11 mouse cellular contexts compared by ENCODE assay signal in the genomic region with DNA sequence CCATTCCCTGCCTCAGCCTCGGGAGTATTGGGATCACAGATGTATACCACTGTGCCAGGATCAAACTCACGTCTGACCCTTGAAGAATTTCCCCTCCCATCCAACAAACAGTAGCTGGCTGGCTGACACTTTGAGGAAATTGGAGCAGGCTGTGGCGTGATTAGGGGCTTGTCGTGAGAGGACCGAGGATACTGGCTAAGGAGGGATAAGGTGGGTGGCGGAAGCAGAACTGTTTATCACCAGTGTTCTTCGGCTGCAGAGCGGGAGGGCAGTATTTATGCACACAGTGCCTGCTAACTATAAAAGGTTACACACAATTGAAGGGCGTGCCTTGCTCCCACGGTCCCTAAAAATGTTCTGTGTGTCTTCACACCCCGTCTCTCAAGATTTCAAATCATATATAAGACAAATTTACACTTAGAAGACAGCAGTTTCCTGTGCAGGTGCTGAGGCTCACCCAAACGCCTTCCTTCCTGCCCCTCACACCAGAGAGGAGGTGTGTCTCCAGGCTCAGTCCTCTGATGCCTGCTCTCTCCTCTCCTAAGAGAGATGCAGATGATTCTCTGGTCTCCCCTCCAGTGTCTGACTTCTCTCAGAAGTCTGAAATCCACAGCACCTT. TPM values are rescaled to one million over a fixed set of nuclear protein-coding genes. Genes with fewer than 3 reads are reported as not detected.
DNase-seq lines count a peak whose midpoint lies in the region; ATAC-seq and TF ChIP-seq lines count a peak whose summit lies in the region.
"Had no signal": no experiment of that assay in that cellular context is flagged by ENCODE, and none has a peak within 500 bp of the region (broad histone marks: within the 10 kb centered on the region; RNA-seq: fewer than 3 reads in every experiment).

No protein-coding gene starts in this region.

- H3K4me1 ChIP-seq in heart, adult 2 months (ENCODE audit: control insufficient read depth, insufficient read depth, low read length): peaks cover 10% of the 10 kb centered on the region

- no peak for TF ChIP-seq EP300 in heart, adult 2 months (IDR thresholded peaks at IDR 0.05; ENCODE audit: insufficient read depth, low read depth, low read length)

- no peaks in the 10 kb centered on the region for H3K27me3 ChIP-seq in heart, adult 2 months (ENCODE audit: control insufficient read depth, insufficient read depth, low read length)

- no peak overlapping the region for H3K9ac ChIP-seq in heart, adult 2 months (ENCODE audit: low read depth, low read length)

- H3K27ac ChIP-seq in heart, adult 2 months: peak overlapping the region; percentile 73
- H3K27ac ChIP-seq in layer of hippocampus, adult 2 months: no peak overlapping the region

- H3K79me2 ChIP-seq in heart, adult 2 months (replicated peaks; ENCODE audit: control insufficient read depth, insufficient read depth, low read length): no peaks in the 10 kb centered on the region

- intact Hi-C loops in heart, adult 2 months (cut with DNase I): no loop called here

- TF ChIP-seq CTCF in heart, adult 2 months (IDR thresholded peaks at IDR 0.05): no peak
- TF ChIP-seq CTCF in layer of hippocampus, adult 2 months (conservative IDR thresholded peaks at IDR 0.05): no peak

- no peaks in the 10 kb centered on the region for H3K36me3 ChIP-seq in heart, adult 2 months (ENCODE audit: control insufficient read depth, insufficient read depth, low read length)

- peak; percentile 64 for ATAC-seq in inflammation-experienced regulatory T-cells, adult 6 months

- 20% methylated on average over 12 of the region's 12 CpGs for WGBS in heart, adult 2 months

- DNase-seq in heart, adult 2 months: peak; percentile 25 to 30
- no peak for DNase-seq in heart, adult 18-20 months
- peak; percentile 33 for DNase-seq in A20 (ENCODE audit: low read depth, low spot score)
- peak; percentile 21 to 42 for DNase-seq in lung, postnatal 4 days
- DNase-seq in layer of hippocampus, adult 2 months (ENCODE audit: low spot score in 2 of 2): no peak
- DNase-seq in Muller cell, postnatal 12 days (ENCODE audit: inconsistent ontology term): no peak
- no peak for DNase-seq in layer of hippocampus, postnatal 10 days (ENCODE audit: low spot score in 2 of 2)
- DNase-seq: cerebellum, adult 2 months; gastrocnemius, postnatal 25 days had no signal

- TF ChIP-seq POLR2A in heart, adult 2 months (IDR thresholded peaks at IDR 0.05; ENCODE audit: insufficient read depth, low read depth, low read length): no peak

- H3K4me3 ChIP-seq in heart, adult 2 months: peak overlapping the region; percentile 33
- H3K4me3 ChIP-seq in layer of hippocampus, adult 2 months: no peak overlapping the region

RNA-seq across cellular contexts. Expression of a gene that starts 24.5 kb away (rescaled TPM):
- total RNA-seq in heart, adult 2 months (2021): under 1 TPM in 1 of 2 experiments, not detected in 1; 0.16 TPM
- polyA plus RNA-seq in heart, adult 2 months (2012; rRNA removed): 0.10 TPM in 1 of 2 replicates, not detected in the other
- not detected for total RNA-seq in heart, adult 18-20 months (2021)
- not detected for polyA plus RNA-seq in inflammation-experienced regulatory T-cells, adult 6 months (2017; shearing (Covaris generic))
- total RNA-seq in layer of hippocampus, adult 2 months (2021): not detected
- total RNA-seq in layer of hippocampus, postnatal 10 days (2021): not detected
- total RNA-seq: gastrocnemius, postnatal 25 days had no signal
- polyA plus RNA-seq: cerebellum, adult 2 months had no signal

RNA-seq across cellular contexts. Expression of a gene that starts 42.8 kb away (rescaled TPM):
- 1 to 10 TPM; 2.8 to 6.0 TPM for total RNA-seq in heart, adult 2 months (2021)
- 6.2 and 7.2 TPM in 2 replicates for polyA plus RNA-seq in heart, adult 2 months (2012; rRNA removed)
- 1 to 10 TPM; 1.6 to 1.9 TPM for total RNA-seq in heart, adult 18-20 months (2021)
- polyA plus RNA-seq in inflammation-experienced regulatory T-cells, adult 6 months (2017; shearing (Covaris generic)): under 1 TPM in 1 of 3 experiments, not detected in 2; 0.47 TPM
- under 1 TPM; 0.13 to 0.27 TPM for total RNA-seq in layer of hippocampus, adult 2 months (2021)
- total RNA-seq in layer of hippocampus, postnatal 10 days (2021): under 1 TPM; 0.45 to 0.69 TPM

RNA-seq across cellular contexts. Expression of a gene that starts 53.9 kb away (rescaled TPM):
- total RNA-seq in heart, adult 2 months (2021): 10 to 100 TPM in 1 of 2 experiments, 1 to 10 TPM in 1; 5.5 to 13.7 TPM
- polyA plus RNA-seq in heart, adult 2 months (2012; rRNA removed): 1.5 and 2.9 TPM in 2 replicates
- 1 to 10 TPM; 4.0 to 7.2 TPM for total RNA-seq in heart, adult 18-20 months (2021)
- under 1 TPM; 0.24 to 0.59 (median 0.26) TPM for polyA plus RNA-seq in inflammation-experienced regulatory T-cells, adult 6 months (2017; shearing (Covaris generic))
- under 1 TPM in 1 of 2 experiments, not detected in 1; 0.26 TPM for total RNA-seq in layer of hippocampus, adult 2 months (2021)
- total RNA-seq in layer of hippocampus, postnatal 10 days (2021): not detected
- total RNA-seq: midbrain, postnatal 0 days had no signal

RNA-seq across cellular contexts. Expression of a gene that starts 58.3 kb away (rescaled TPM):
- total RNA-seq in heart, adult 2 months (2021): 100 to 1,000 TPM in 1 of 2 experiments, 10 to 100 TPM in 1; 95.4 to 103 TPM
- 130 and 166 TPM in 2 replicates for polyA plus RNA-seq in heart, adult 2 months (2012; rRNA removed)
- 100 to 1,000 TPM in 1 of 2 experiments, 10 to 100 TPM in 1; 97.8 to 102 TPM for total RNA-seq in heart, adult 18-20 months (2021)
- polyA plus RNA-seq in inflammation-experienced regulatory T-cells, adult 6 months (2017; shearing (Covaris generic)): 100 to 1,000 TPM; 207 to 275 (median 255) TPM
- total RNA-seq in layer of hippocampus, adult 2 months (2021): 100 to 1,000 TPM; 272 to 278 TPM
- 100 to 1,000 TPM; 306 to 350 TPM for total RNA-seq in layer of hippocampus, postnatal 10 days (2021)

RNA-seq across cellular contexts. Expression of a gene that starts 58.3 kb away (rescaled TPM):
- total RNA-seq in heart, adult 2 months (2021): 1 to 10 TPM; 2.0 to 3.4 TPM
- polyA plus RNA-seq in heart, adult 2 months (2012; rRNA removed): 5.0 and 5.5 TPM in 2 replicates
- total RNA-seq in heart, adult 18-20 months (2021): 1 to 10 TPM; 2.7 TPM
- polyA plus RNA-seq in inflammation-experienced regulatory T-cells, adult 6 months (2017; shearing (Covaris generic)): 10 to 100 TPM in 1 of 3 experiments, 1 to 10 TPM in 2; 2.7 to 11.1 (median 6.1) TPM
- 1 to 10 TPM; 3.9 to 4.3 TPM for total RNA-seq in layer of hippocampus, adult 2 months (2021)
- total RNA-seq in layer of hippocampus, postnatal 10 days (2021): 1 to 10 TPM; 6.6 to 8.7 TPM

Comparison
In these comparisons a context has a peak if more than half of its experiments do, and no peak if none do; other contexts are left out.
1. DNase-seq: peak in heart, adult 2 months (2 of 2), A20 (single experiment) and lung, postnatal 4 days (2 of 2); none in heart, adult 18-20 months (0 of 2), layer of hippocampus, adult 2 months (0 of 2), Muller cell, postnatal 12 days (single experiment) and layer of hippocampus, postnatal 10 days (0 of 2).